Mouse (Mus musculus) fibroblast of lung, adult 2 months (primary cell): ENCODE results near the gene Diras2.
A peak's percentile ranks its signal among the peaks of the same experiment; 100 is the strongest.

ENCODE experiments used
- DNase-seq: peaks from one replicate; pipeline ENCODE4 v3.0.0-alpha.2; 2011; ENCODE audit warnings: low read depth

Gene Diras2

DNA sequence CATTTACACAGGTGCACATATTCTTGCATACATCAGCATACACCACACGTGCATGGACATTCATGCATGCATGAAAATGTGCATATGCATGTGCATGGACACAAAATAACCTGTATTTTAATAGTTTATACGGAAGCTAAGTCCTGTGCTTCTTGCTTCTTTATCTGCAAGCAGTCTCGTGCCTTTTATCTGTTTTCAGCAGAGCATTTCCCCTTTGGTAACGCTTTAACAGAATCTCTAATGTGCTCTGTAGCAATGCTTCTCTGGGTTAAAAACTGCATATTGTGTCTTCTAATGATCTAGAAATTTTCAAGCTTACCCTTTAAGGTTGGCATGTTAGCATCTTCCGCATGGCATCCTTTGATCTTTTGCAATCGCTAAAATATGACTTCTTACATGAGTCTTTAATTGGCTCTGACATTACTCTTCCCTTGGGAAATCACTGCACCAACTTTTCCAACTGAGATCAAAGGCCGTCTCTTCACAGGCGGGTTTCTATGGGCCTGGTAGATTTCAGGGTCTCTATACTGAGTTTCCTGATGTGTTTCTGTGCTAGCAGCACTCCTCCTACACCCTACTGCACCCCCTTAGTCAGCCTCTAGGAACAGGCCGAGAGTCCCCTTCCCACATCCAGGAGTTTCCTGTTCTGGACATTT lies 21.9 kb upstream of the Diras2 start:
- no peak for DNase-seq

GRCm38 (mm10) chr13:52551275-52551674 lies 20.2 kb upstream of the Diras2 start:
- no peak for DNase-seq

DNA sequence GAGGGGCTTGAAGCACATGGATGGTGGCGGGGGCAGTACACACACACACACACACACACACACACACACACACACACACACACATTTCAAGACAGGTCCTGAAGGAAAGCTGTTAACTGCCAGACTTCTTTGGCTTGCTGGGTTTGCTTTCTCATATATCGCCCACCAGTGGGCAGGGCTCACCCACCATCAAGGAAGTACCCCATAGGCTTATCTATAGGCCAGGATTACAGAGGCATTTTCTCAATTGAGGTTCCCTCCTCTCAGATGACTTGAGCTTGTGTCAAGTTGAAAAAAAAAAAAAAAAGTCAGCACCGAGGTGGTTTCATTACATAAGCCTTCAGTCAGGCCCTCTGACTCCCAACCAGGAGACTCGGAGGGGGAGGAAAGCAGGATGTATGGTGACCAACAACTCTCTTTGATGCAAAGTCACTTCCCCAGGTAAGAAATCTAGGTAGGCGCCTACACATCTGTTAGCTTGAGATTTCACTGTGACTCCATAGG lies 19.7 kb upstream of the Diras2 start:
- DNase-seq: no peak

DNA sequence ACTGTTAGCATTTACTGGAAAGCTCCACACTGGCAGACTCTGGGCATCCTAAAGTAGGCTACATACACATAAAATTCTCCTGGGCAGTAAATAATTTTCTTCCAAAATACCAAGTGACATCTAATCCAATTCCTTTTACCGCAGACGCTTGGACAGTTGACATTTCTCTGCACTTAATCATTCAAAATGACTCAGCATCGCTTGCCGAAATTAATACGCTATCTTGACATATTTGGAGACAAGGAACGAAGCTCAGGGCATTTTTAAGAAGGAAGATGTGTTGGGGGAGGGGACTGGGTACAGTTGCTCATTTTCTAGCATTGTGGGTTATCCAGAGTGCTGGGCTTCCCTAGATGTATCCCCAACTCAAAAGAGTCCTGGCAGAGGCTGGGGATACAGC lies 15.2 kb upstream of the Diras2 start:
- no peak for DNase-seq

DNA sequence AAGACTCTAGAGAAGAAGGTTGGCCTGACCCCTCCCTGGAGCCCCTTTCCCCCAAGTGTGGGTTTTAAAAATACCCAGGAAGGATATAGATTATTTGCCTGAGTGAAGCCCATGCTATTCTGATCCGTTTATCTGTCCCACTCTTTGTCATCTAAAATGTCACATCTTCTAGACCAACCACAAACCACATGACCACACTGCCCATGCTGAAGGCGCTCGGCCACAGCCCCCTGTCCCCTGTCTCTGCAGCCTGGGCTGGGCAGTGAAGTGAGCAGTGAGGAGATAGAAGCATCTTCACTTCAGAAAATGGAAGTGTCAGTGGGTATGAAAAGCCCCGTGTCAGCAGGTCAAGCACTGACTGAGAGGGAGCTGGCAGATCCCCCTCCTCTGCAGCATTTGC lies 11.6 kb upstream of the Diras2 start:
- DNase-seq: no peak

DNA sequence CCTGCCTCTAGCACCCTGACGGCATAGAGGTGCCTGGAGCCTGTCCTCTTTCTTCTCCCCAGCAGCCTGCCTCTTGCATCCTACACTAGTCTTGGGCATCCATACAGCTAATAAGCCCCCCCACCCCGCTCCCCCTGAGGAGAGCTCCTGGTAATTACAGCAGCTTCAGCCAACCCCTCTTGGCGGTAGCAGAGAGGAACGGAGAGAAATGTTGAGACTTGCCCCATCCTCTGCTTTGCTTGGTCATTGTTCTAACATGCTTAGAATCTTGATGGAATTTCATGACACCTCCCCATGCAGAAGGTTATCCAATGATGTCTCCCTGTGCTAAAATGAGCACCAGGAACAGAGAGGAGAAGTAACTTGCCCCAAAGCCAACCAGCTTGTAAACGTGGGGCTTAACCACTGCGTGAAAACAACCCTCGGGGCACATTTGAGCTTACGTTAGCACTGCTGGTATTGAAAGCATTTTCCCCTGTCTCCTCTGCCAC lies 11.0 kb upstream of the Diras2 start:
- DNase-seq: no peak

- no peak for DNase-seq
Measured at GRCm38 (mm10) chr13:52541385-52542035, 10.4 kb upstream of the Diras2 start.

DNA sequence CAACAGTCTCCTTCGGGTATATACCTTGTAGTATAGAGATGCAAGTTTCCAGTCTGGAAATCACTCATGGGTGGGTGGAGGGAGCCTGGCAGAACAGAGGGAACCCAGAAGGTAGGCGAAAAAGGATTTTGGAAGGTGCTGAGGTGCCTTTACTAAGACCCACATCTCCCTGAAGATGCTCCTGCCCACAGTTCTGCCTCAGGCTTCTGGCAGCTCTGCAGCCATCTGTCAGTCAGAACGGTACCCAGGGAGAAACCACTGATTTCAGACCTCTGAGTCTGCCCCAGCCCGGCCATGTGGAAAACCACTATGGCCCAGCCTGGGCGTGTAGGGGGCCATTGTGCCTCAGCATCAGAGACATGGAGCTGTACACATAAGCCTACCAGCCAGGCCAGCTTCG lies 8.4 kb upstream of the Diras2 start:
- DNase-seq: no peak

DNA sequence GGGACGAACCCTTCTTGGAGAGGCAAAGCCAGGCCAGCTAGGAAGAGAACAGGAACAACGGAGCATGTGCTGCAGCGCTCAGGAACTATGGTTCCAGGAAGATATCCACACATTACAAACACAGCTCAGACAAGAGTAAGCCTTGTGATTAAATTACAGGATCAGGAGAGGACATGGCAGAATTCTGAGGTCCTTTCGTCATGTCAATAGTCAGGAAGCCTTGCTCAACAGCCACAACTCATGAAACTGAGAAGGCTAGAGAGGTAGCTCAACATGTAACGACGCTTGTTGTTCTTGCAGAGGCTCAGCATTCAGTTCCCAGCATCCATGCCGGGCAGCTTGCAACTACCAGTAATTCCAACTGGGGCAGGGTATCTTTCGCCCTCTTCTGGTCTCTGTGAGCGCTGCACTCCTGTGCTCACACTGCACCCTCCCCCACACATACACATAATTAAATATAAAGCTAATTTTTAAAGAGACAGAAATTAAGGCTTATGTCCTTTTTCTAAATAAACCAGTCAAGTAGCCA lies 7.6 kb upstream of the Diras2 start:
- DNase-seq: no peak

GRCm38 (mm10) chr13:52537754-52538587 lies 6.9 kb upstream of the Diras2 start:
- DNase-seq: no peak

- DNase-seq: no peak
Measured at GRCm38 (mm10) chr13:52535542-52535941, 4.5 kb upstream of the Diras2 start.

DNA sequence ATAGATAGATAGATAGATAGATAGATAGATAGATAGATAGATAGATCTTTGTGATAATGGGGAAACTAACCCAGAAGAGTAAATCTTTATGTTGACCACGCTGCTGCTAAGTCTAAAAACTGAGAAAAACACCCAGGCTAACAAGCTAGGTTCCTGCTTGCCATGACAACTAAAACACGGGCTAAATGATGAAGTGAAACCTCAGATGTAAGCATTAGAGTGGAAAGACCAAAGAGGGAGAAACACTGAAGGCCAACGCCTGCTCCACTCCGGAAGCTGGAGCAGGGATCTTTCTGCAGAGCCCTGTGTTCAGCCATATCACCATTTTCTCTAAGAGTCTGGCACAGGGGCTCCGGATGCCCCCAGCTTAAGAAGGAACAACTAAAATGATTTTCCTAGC lies 2.6 kb upstream of the Diras2 start:
- no peak for DNase-seq

DNA sequence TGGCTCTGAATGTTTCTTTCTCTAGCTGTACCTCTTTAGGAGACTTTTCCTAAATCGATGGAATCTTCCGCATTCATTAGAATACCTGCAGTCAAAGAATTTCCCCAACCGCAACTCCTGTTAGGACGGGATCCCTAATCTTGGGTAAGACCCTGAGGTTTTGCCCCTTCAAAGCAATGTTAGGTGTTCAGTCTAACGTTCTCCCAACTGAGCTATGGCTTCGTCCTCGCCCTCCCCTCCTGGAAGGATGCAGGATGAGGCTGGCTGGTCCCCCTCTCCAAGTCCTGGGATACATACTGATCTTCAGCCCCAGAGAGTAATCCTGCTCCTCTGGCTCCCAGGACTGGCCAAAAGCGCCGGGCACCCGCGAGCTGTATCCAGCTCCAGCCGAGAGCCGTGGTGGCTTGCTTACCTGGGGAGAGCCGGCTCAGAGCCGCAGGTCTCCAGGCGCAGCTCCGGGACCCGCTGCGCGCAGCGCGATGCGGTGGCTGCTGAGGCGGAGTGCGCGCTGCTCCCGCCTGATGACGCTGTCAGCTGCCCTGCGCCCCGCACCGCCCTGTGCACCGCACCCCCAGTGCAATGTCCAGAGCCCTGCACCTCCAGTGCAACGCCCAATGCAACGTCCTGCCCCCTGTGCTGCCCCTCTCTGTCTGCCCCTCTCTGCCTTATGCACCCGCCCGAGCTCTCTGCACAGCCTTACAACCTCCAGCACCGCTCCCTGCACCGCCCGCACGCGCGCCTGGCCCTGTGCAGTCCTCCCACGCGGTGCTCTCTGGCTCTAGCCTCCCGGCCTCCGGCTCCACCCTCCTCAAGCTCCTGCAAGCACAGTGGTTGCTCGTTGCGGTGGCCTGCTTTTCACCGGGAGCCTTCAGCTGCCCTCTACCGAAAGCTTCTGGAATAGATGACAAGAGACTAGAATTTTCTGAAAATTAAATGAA lies 802 bp downstream of the Diras2 start:
- peak; percentile 52 for DNase-seq

DNA sequence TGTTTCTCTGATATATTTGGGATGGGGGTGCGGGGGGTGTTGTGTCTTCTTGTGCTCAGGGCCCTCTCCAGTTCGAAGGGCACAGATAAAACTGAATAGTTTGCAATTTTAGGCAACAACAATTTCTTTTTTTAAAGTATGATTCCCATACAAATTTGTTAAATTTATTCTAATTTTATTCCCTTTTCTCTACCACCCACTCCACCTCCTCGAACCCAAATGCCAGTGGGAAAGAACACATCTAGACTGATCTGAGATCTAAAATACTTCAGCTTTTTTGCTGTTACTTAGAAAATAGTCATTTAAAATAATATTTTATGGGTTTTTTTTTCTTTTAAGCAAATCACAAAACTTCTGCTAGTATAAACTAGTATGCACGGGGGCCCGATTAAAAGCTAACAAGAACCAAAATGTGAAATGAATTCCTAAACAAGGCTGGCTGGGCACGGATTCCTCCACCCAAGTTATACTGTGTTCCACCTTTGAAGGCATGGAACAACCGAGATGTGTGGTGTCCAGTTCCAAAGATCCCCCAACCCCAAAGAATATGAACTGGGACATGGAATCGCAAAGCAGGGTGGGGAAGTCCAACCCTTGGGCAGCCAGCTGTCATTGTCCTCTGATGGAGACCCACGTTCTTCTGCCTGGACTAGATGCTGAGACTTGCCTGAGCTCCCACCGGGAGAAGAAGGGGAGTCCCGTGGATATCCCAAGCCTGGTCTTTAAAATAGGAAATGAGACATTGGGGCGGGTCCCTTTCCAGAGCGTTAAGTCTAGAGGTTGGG lies 1.7 kb downstream of the Diras2 start:
- DNase-seq: no peak

DNA sequence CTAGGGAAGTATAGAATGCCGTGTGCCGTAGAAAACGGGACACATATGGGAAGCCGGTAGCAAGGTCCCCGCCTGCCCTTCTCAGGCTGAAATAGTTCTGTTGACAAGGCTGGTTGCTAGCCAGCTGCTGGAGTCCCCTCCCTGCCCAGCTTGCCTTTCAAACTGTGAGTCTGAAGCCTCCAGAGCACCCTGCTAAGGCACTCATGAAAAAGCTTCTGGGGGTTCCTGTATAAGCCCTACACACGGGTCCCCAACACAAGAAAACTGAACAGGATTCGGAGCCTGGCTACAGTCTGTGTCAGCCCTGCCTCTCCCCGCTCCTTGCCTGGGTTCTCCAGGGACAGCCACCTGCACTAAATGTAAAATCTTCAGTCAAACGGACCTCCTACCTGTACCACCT lies 2.3 kb downstream of the Diras2 start:
- no peak for DNase-seq

DNA sequence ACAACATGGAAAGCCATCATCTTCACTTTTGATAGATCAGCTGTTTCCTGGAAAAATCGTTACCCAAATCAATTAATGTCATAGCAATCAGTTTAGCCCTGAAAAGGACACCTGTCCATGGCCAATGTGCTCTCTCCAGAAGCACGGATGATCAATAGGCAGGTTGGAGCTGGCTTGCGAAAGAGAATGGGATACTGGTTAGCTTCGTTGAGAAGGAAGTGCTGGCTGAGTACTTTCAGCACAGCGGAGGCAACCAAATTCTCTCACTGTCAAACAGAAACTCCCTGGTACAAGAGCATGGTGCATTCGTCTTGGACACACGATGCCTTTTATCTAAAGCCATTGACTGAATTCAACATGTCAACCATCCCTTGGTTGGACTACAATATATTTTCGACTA lies 2.8 kb downstream of the Diras2 start:
- no peak for DNase-seq

GRCm38 (mm10) chr13:52526249-52527035 lies 4.6 kb downstream of the Diras2 start:
- no peak for DNase-seq

- DNase-seq: no peak
Measured at GRCm38 (mm10) chr13:52524313-52524712, 6.8 kb downstream of the Diras2 start.

GRCm38 (mm10) chr13:52521176-52521575 lies 9.9 kb downstream of the Diras2 start:
- DNase-seq: no peak

GRCm38 (mm10) chr13:52519425-52519824 lies 11.7 kb downstream of the Diras2 start:
- DNase-seq: no peak
